Mouse (Mus musculus) gastrocnemius, postnatal 4 days (tissue): ENCODE measurements around the gene Slc27a3. TPM values are rescaled to one million over a fixed set of nuclear protein-coding genes. Genes with fewer than 3 reads are reported as not detected.
"Not testable (repeated sequence)": the region's sequence is repeated elsewhere in the genome, so short reads cannot be mapped to it uniquely, and the experiment has no call there.

ENCODE experiments used
- DNase-seq, 2 experiments: peaks; one replicate each; pipeline ENCODE4 v3.0.0; 2021 to 2022; ENCODE audit warnings: low spot score in 2 of 2, mixed read lengths in 2 of 2
- total RNA-seq, 2 experiments: library from RNA; stranded (reverse); gene quantifications; 2 replicates each; pipeline ENCODE4 v1.2.3; 2021

Gene Slc27a3
- total RNA-seq, 2 experiments from 2014 or later = 7.2 to 7.4 TPM

DNA sequence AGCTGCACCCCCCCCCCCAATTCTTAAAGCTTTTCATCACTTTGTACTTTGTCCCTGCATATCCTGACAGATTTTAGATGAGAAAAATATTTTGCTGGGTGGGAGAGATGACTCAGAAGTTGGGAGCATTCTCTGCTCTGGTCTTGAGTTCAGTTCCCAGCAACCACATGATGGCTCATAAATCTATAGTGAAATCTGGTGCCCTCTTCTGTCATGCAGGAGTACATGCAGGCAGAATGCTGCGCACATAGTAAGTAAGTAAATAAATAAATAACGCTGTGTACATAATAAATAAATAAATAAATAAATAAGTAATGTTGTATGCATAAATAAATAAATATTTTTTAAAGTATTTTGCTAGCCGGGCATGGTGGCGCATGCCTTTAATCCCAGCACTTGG, 41.9 kb downstream of the Slc27a3 start:
- no peak for DNase-seq

DNA sequence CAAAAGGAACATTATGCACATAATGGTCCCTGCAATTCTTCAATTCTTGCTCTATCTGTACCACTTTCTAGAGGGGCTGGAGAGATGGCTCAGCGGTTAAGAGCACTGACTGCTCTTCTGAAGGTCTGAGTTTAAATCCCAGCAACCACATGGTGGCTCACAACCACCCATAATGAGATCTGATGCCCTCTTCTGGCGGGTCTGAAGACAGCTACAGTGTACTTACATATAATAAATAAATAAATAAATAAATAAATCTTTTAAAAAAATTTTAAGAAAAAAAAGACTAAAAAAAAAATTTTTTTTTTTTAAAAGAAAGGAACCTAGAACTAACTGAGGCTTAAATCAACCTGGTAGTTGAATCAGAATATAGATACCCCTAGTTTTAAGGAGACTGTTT, 46.9 kb downstream of the Slc27a3 start:
- DNase-seq = not testable (repeated sequence)

DNA sequence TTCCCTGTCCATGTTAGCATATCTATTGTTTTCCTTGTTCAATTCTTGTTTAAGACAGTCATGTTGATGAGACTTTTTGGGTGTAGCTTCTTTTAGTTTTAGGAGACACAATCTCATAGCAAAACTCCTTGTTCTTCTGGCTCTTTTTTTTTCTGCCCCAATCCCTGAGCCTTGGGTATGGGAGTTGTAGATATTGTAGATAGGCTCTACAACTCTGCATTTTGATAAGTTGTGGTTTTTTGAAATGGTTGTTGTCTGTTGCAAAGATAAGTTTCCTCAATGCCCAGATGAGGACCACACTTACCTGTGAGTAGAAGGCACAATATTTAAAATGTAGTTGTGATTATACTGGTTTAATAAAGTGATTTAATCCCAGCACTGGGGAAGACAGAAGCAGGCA, 49.6 kb downstream of the Slc27a3 start:
- no peak for DNase-seq

DNA sequence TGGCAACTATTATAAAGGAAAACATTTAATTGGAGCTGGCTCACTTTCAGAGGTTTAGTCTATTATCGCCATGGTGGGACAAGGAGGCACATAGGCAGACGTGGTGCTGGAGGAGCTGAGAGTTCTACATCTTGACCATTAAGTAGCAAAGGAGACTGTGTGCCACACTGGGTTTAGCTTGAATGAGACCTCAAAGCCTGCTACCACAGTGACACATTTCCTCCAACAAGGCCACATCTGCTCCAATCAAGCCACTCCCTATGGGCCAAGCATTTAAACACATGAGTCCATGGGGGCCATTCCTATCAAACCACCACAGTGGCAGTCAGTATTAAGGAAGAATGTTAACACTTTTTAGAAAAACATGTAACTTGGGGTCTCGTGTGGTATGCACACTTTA, 51.5 kb downstream of the Slc27a3 start:
- no peak for DNase-seq

DNA sequence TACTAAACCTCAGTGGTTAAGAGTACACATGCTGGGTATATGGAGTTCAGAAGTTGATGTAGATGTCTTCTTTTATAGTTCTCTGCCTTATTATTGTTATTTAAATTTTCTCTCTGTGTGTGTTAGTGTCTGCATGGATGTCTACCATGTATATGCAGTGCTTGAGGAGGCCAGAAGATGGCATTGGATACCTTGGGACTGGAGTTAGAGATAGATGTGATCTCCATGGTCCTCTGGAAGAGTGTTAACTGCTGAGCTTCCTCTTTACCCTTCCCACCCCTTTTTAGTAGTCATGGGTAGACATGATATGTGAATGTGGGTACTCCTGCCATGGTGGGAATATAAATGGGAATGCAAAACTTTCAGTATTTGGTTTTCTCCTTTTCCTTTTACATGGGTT, 54.2 kb downstream of the Slc27a3 start:
- no peak for DNase-seq

Other genes starting within 250 kb of the Slc27a3 start
- gene Rps27, start 176.3 kb downstream of the Slc27a3 start, total RNA-seq = 1,000 to 10,000 TPM; 1,726 to 1,789 TPM
- gene Rab13, start 176.2 kb downstream of the Slc27a3 start, total RNA-seq = 10 to 100 TPM; 26.8 to 29.3 TPM
- gene Jtb, start 158.3 kb downstream of the Slc27a3 start, total RNA-seq = 10 to 100 TPM; 48.9 to 53.8 TPM
- under 1 TPM; 0.18 to 0.25 TPM for gene Creb3l4, start 146.4 kb downstream of the Slc27a3 start, total RNA-seq
- gene Slc39a1, start 141.8 kb downstream of the Slc27a3 start, total RNA-seq = 10 to 100 TPM; 81.1 to 84.6 TPM
- gene Crtc2, start 135.8 kb downstream of the Slc27a3 start, total RNA-seq = 10 to 100 TPM; 20.9 to 24.1 TPM
- gene Dennd4b, start 124.8 kb downstream of the Slc27a3 start, total RNA-seq = 10 to 100 TPM; 26.1 to 27.2 TPM
- 10 to 100 TPM; 63.6 to 67.4 TPM for gene Gatad2b, start 96.8 kb downstream of the Slc27a3 start, total RNA-seq
- 10 to 100 TPM; 31.8 to 32.0 TPM for gene Ints3, start 43.7 kb upstream of the Slc27a3 start, total RNA-seq
- 10 to 100 TPM; 25.9 to 26.4 TPM for gene Npr1, start 75.9 kb upstream of the Slc27a3 start, total RNA-seq
- 10 to 100 TPM; 72.3 to 75.4 TPM for gene Ilf2, start 86.2 kb upstream of the Slc27a3 start, total RNA-seq
- gene Snapin, start 101.1 kb upstream of the Slc27a3 start, total RNA-seq = 10 to 100 TPM; 71.3 to 74.7 TPM
- gene Chtop, start 119.6 kb upstream of the Slc27a3 start, total RNA-seq = 100 to 1,000 TPM; 110 to 118 TPM
- 10 to 100 TPM; 27.3 to 31.2 TPM for gene S100a1, start 124.5 kb upstream of the Slc27a3 start, total RNA-seq
- gene S100a13, start 124.5 kb upstream of the Slc27a3 start, total RNA-seq = 10 to 100 TPM; 22.6 to 23.3 TPM
- 1 to 10 TPM in 1 of 2 experiments, under 1 TPM in 1; 0.64 to 1.1 TPM for gene S100a14, start 136.9 kb upstream of the Slc27a3 start, total RNA-seq
- 100 to 1,000 TPM; 117 to 124 TPM for gene S100a16, start 147.3 kb upstream of the Slc27a3 start, total RNA-seq
- gene S100a3, start 170.6 kb upstream of the Slc27a3 start, total RNA-seq = 1 to 10 TPM; 1.4 to 2.3 TPM
- not detected for gene S100a2, start 200.3 kb upstream of the Slc27a3 start, total RNA-seq
- not detected for gene Gm42674, start 212.0 kb upstream of the Slc27a3 start, total RNA-seq
- gene S100a4, start 213.8 kb upstream of the Slc27a3 start, total RNA-seq = 10 to 100 TPM; 15.7 to 17.2 TPM
- not detected for gene S100a5, start 218.6 kb upstream of the Slc27a3 start, total RNA-seq
- 100 to 1,000 TPM; 140 to 154 TPM for gene S100a6, start 222.9 kb upstream of the Slc27a3 start, total RNA-seq